Mouse (Mus musculus): ENCODE results near the gene Ccnk.

The Ccnk gene

DNA sequence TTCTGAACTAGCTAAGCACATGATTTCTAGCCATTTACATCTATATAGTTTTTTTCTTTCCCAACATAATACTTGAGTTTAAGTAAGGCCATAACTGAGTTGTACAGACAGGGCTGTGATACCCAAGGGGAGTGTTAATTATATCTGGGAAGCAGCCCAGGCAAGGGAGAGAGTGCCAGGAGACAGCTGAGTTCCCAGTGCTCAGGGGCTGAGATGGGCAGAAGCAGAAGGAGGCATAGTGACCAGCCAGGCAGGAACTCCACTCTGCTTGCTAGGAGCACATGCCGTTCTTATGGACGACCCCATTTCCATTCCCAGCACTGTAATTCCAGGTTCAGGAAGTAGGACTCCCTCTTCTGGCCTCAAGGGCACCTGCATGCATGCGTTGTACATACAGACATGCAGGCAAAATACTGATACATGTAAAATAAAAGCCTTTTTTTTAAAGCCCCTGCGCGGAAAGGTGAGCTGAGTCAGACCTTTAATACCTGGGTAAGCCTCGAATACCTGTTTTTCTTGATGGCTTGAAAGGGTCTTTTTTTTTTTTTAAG lies 8.2 kb downstream of the Ccnk start:
- peak; percentile 46 to 62 for DNase-seq

- no peak for DNase-seq
Measured at GRCm38 (mm10) chr12:108193878-108194277, 14.5 kb downstream of the Ccnk start.

DNA sequence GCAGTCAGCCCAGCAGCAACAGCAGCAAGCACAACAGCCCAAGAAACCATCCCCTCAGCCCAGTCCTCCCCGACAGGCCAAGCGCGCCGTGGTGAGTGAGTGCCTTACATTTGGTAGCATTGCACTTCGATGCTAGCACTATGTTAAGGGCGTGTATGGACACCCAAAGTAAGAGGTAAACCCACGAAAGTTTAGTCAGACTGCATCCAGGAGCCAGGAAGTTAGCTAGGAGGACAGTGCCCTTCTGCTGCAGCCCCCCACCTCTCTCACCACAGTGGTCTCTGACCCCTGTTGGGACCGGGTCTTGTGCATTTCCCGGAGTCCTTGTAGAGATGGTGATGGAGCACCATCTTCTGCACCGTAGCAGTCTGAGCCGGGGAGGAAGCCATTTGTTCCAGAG lies 16.4 kb downstream of the Ccnk start:
- DNase-seq, result no peak

DNA sequence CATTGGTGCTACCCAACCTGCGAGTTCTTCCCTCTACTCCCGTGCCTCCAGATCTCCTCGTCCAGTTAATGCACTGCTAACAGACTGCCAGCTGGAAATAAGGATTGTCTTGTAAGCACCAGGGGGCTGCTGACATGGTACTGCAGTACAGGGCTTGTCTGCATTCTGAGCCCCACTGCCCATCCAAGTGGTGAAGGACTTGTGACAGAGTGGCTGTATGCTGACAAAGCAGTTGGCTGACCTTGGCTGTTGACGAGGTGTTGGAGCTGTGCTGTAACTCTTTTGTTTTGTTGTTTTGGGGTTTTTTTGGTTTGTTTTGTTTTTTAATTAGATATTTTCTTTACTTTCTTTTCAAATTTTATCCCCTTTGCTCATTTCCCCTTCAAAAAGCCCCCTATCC lies 19.1 kb downstream of the Ccnk start:
- peak in 1 of 2 experiments; percentile 9 for DNase-seq

DNA sequence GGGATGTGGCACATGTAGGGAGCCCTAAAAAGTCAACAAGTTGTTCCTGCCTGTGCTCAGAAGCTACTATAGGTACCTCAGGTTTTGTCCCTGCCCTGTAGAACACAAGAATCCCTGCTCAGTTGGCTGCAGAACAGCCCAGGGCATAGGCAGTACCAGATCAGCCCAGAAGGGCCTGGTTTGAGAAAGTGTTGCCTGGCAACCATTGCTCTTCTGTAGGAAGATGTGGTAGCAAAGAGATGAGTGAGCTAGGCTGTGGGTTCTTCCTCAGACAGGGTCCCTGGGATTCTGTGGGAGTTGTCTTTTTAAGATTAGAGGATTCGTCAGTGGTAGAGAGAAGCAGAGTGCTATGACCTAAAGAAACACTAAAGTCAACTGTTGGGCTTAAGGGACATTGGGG lies 20.7 kb downstream of the Ccnk start:
- no peak for DNase-seq

DNA sequence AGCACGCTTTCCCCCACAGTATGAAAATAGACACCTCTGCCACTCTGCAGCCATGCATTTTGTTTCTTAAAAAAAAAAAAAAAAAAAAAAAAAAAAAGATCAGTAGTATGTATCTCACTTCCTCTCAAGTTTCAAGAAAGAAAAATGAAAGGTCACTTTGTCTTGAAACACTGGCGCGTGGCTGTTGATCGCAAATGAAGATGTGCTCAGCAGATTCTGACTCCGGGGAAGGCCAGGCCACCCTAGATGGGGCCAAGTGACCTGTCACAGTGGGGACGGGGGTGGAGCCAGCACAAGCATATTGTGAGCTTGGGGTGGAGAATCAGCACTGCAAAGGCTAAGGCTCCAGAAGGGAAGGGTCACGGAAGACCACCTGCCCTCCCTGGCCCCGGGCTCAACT lies 24.5 kb downstream of the Ccnk start:
- peak in 1 of 2 experiments; percentile 13 for DNase-seq

- no peak for DNase-seq
Measured at GRCm38 (mm10) chr12:108204978-108205377, 25.6 kb downstream of the Ccnk start.

DNA sequence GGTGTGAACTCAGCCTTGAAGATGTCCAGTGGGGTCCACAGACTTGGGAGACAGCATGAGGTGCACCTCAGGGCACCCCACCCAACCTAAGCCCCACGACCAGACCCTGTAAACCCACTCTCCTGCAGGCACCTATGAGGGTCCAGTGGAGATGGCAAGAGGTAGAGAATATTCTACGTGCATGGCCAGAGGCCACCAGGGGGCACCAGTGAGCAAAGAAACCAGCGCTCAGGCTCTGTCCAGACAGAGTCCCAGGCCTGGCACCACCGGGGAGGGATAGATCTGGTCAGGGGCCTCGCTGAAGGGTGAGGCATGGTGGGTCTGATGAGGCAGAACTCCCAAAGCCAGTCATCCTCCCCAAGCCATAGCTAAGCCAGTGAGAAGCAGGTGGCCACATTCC lies 27.3 kb downstream of the Ccnk start:
- DNase-seq, result peak; percentile 88 to 93

DNA sequence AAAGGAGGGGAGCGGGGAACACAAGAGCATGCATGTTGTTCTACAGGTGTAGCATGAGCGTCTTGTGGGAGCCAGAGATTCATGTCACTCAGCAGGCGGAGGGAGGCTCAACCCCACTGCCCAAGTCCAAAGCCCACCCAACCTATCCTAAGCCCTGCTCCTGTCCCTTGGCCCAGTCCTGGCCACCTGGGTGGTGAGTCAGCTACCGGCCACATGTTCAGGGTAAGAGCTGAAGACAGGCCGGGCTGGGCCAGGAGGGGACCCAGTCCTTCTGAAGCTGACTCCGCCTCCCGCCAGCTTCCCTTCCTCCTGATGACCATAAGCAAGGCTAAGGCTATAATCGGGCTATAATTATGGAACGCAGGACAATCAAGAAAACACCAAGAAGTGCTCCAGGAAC lies 28.8 kb downstream of the Ccnk start:
- DNase-seq, result peak; percentile 15 to 40

DNA sequence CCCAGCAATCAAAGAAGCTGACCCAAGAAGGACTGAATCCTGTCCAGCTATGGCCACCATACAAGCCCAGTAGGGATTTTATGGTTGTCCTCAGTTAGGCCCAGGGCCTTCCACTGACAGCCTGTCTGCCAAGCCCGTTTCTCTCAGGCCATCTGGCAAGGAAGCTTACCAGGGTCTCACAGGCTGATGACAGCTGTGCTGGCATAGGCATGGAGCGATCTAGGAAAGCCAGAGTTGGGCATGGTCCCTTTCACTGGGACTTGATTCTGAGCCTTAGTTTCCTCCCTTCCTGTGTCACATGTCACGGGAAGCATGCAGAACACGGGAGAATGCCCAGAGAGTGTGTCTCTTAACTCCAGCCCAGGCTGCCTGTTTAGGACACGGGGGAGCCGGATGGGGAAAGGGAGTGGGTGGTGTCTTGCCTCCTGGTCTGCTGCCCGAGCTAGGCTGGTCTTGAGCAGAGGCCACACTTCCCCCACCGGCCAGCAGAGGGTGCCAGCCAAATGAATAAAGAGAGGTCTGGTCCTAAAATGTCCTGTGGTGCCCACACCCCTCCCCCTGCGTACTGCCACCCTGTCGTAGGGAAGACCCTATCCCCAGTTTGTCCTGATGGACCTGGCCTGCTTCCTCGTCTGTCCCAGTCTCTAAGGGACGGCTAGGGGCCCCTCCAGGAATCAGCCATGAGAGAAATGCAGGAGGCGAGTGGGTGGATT lies 29.5 kb downstream of the Ccnk start:
- DNase-seq, result peak; percentile 86 to 90

DNA sequence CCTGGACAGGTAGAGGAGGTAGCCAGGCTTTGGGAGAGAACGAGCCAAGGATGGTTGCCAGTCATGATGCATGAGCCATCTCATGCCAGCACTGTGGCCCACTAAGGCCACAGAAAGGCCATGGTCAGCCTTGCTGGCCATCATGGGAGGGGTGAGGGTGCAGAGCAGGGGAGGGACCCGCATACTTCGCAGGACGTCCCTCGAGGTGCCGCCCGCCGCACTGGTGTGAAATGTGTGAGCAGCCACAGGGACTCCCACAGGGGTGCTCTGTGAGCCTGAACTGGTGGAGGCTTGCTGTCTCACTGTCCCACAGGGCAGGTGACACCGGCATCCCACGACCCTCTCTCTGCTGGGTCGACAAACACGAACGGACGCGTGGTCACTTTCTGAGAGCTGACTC lies 31.2 kb downstream of the Ccnk start:
- DNase-seq, result peak; percentile 25 to 42

DNA sequence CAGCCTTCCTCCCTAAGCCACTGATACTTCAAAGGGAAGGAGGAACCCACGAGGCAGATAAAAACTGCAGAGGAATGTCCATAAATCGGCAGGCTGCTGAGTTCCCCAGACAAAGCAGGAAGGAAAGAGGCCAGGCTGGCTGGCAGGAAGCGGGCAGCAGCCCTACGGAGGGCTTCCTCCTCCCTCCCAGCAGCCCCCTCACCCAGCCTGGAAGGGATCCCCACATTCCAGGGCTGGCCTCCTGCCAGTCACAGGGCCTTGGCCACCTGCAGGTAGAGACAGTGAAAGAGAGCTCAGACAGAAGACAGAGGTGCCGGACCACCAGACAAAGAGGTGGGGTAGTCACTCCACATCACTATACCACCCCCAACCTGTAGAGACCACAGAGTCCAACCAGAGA lies 32.7 kb downstream of the Ccnk start:
- DNase-seq, result peak; percentile 23 to 58

DNA sequence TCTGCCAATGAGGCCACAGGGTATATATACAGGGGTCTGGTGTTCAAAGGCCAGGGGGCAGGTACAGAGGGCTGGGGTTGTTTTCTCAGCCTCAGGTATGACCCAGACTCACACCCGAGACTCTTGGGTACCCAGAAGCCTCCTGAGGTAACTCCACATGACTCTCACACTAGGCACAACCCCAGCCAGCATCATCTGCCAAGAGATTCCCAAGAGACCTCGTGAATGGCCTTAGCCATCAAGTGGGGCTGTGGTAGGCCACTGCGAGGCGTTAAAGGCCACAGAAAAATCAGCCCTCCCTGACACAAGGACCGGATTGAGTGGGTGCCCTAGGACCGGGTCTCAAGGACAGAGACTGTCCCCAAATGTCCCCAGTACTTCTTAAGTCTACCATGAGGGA lies 33.1 kb downstream of the Ccnk start:
- peak in 1 of 2 experiments; percentile 9 for DNase-seq

- peak; percentile 27 to 44 for DNase-seq
Measured at GRCm38 (mm10) chr12:108213090-108214041, 34.0 kb downstream of the Ccnk start.

DNA sequence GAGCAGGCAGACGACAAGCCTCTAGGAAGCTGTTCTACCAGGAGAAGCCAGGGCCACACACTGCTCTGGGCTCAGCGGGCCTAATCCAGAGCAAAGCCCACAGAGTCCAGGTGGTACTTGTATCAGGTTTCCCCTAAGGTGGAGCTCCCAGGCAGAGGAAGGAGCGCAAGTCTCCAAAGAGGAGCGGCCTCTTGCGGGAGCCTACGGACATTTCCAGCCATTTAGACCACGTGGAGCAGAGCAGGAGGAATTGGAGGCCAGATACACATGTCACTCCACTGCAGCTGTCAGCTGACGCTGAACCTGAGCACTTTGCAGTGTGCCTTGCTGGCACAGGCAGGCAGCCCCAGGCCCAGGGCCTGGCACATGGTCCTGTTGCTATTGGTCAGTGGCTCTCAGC lies 35.7 kb downstream of the Ccnk start:
- DNase-seq, result peak in 1 of 2 experiments; percentile 18

- peak; percentile 30 to 59 for DNase-seq
Measured at GRCm38 (mm10) chr12:108216611-108217370, 37.4 kb downstream of the Ccnk start.

GRCm38 (mm10) chr12:108217572-108217971 lies 38.2 kb downstream of the Ccnk start:
- DNase-seq, result peak; percentile 79 to 86

DNA sequence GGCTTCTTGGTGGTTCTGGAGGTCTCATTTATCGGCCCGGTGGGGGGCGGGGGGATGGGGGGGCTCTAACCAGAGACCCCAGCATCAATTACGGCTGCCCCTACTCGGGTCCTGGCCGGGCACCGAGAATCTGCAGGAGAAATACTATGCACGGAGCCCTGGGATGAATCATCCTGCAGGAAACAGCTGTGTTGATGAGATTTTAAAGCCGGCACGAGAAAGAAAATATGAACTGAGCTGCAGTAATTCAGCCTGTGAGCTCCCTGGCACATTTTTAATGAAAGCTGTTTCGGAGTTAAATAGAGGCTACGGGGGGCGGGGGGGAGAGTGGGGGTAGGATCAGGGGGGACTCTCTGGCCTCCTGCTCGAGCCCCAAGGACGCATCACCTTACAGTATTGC lies 39.8 kb downstream of the Ccnk start:
- no peak for DNase-seq

DNA sequence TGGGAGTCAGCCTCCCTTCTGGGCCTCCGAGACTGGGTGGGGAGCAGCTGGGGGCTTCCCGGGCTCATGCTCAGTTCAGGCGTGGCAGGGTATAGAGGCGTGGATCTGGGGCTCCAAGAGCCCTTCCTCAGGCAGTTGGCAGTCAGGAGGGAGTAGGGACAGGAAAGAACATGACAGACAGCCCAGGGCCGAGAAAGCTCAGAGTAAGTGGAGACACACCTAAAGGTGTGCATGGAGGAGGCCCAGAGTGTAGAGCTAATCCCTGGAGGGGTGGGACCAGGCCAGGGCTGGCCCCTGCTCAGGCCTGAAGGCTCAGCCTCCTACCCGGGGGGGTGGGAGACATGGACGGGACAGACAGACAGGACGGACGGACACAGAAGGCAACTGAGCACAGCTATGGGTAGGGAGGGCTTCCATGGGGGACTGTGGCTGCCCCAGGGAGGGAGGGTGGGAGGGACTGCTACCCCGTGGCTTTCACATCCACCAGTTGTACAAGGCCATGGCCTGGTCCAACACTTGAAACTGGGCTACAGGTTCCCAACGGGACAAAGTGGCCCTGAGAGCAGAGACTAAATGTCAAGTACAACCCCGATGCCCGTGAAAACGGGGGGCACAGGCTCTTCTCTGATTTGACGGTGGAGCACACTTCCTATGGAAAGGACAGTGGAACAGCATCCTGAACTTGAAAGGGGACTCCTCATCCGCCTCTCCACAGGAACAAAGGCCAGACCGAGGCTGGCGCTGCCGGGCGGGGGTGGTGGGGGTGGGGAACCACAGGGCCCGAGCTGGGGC lies 40.6 kb downstream of the Ccnk start:
- DNase-seq, result no peak

DNA sequence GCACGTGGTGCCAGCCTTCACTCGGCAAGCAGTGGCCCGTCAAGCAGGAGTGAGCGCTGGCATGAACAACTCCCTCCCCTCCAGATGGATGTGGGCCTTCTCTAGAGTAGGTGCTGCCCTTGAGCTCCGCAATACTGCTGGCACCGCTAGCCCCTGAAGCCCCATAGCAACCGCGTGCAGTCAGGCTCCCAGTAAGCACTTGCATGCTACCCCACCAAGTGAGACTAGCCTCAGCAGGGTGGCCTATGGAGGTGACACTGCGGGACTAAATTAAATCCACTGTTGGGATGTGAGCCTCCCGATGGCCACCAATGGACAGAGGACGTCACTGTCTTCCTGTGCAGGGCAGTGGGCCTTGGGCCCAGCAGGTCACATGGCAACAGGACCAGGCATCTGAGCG lies 41.2 kb downstream of the Ccnk start:
- peak in 1 of 2 experiments; percentile 53 for DNase-seq

- DNase-seq, result peak in 1 of 2 experiments; percentile 72
Measured at GRCm38 (mm10) chr12:108221206-108221605, 41.8 kb downstream of the Ccnk start.

GRCm38 (mm10) chr12:108221712-108222111 lies 42.3 kb downstream of the Ccnk start:
- DNase-seq, result no peak

All from cerebellum, postnatal 25 days (tissue).